Mouse (Mus musculus) heart, postnatal 0 days (tissue): ENCODE measurements at regions not wholly inside any gene's neighbourhood (a gene's known extent, or its start where the extent isn't known, plus 50 kb on each side); places are given as distances from the start of the nearest gene placed in this dataset.

Experiments used
- CTCF ChIP-seq: IDR thresholded peaks from 2 replicates; pipeline ENCODE4 v1.5.1; 2016; ENCODE audit warnings: antibody characterized with exemption, control low read depth, low read depth
- EP300 ChIP-seq: IDR thresholded peaks from 2 replicates; pipeline ENCODE4 v1.6.1; 2016; ENCODE audit warnings: antibody characterized with exemption, low read depth

GRCm38 (mm10) chr5:64676946-64677588 is 126.1 kb upstream of the Klf3 start:
- TF ChIP-seq CTCF (no peak), EP300 (no peak)
